ENCODE assay signal across 8 mouse cellular contexts in the genomic region with DNA sequence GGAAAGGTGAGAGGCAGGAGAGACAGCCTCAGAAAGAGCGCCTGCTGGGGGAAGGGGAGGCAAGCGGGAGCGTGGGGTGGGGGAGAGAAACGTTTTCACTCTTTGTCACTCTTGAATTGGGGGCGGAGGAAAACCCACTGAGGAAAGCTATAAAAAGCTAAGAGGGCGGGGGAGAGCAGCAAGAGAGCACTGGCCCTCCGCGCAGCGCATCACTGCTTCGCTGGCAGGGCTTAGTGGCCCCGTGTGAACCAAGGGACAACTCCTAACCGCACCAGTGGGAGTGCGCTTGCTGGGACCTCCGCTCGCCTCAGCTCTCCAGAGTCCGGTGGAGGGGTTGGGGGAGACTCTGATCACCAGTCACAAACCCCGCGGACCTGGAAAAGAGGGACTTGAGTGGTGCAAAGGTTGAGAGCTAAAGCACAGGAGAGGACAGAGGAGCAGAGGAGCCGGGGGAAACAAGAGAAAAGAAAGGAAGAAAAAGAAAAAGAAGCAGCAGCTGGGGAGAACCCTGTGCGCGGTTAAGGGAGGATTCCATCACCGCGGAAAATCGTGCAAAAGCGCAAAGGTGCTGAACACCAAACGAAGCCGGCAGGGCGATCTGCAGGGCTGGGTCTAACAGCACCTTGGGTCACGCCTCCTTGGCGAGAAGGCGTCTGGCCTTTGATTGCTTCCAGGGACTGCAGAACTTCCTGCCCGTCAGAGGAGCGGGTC. TPM values are rescaled to one million over a fixed set of nuclear protein-coding genes. Genes with fewer than 3 reads are reported as not detected.
A peak's percentile ranks its signal among the peaks of the same experiment; 100 is the strongest.
DNase-seq lines count a peak whose midpoint lies in the region; ATAC-seq and TF ChIP-seq lines count a peak whose summit lies in the region.

Dkk2 (plus strand) TSS at position 181 of the 711 bp plus-strand sequence.

- DNase-seq in layer of hippocampus, adult 2 months (ENCODE audit: low spot score in 2 of 2) = no peak
- DNase-seq in layer of hippocampus, adult 8-10 months (ENCODE audit: low spot score in 2 of 2) = no peak
- peak; percentile 61 for DNase-seq in embryo, embryonic 9.5 days (ENCODE audit: extremely low spot score)
- DNase-seq in spleen, postnatal 36 days (ENCODE audit: low spot score in 2 of 2) = no peak
- DNase-seq in urinary bladder, adult 18-20 months (ENCODE audit: low spot score in 2 of 2) = no peak

- H3K27me3 ChIP-seq in hindbrain, embryonic 12.5 days = peaks cover 37% of the 10 kb centered on the region
- peaks cover 23% of the 10 kb centered on the region for H3K27me3 ChIP-seq in limb, embryonic 15.5 days
- H3K27me3 ChIP-seq in neural tube, embryonic 14.5 days (ENCODE audit: control insufficient read depth, insufficient read depth, low read length) = peaks cover 15% of the 10 kb centered on the region

- H3K4me3 ChIP-seq in layer of hippocampus, adult 2 months = peak within 1 kb of the TSS; percentile 50
- H3K4me3 ChIP-seq in hindbrain, embryonic 12.5 days = peak within 1 kb of the TSS; percentile 46
- H3K4me3 ChIP-seq in limb, embryonic 15.5 days = peak within 1 kb of the TSS; percentile 47
- peak within 1 kb of the TSS; percentile 38 for H3K4me3 ChIP-seq in neural tube, embryonic 14.5 days (ENCODE audit: low read depth, low read length)

- H3K36me3 ChIP-seq in hindbrain, embryonic 12.5 days = no peaks in the 10 kb centered on the region
- H3K36me3 ChIP-seq in limb, embryonic 15.5 days = no peaks in the 10 kb centered on the region
- H3K36me3 ChIP-seq in neural tube, embryonic 14.5 days (ENCODE audit: control insufficient read depth, insufficient read depth, low read length) = no peaks in the 10 kb centered on the region

- H3K4me2 ChIP-seq in hindbrain, embryonic 12.5 days (replicated peaks) = peak within 1 kb of the TSS; percentile 95
- H3K4me2 ChIP-seq in limb, embryonic 15.5 days = peak within 1 kb of the TSS; percentile 88
- peak within 1 kb of the TSS; percentile 92 for H3K4me2 ChIP-seq in neural tube, embryonic 14.5 days (ENCODE audit: low read depth, low read length)

- no peak within 1 kb of the TSS for H3K27ac ChIP-seq in layer of hippocampus, adult 2 months
- H3K27ac ChIP-seq in hindbrain, embryonic 12.5 days = no peak within 1 kb of the TSS
- peak within 1 kb of the TSS; percentile 79 for H3K27ac ChIP-seq in limb, embryonic 15.5 days
- H3K27ac ChIP-seq in neural tube, embryonic 14.5 days (ENCODE audit: low read depth, low read length) = no peak within 1 kb of the TSS

- no peak for TF ChIP-seq CTCF in layer of hippocampus, adult 2 months (conservative IDR thresholded peaks at IDR 0.05)

- ATAC-seq in hindbrain, embryonic 12.5 days (ENCODE audit: low FRiP score) = peak; percentile 57
- ATAC-seq in limb, embryonic 15.5 days (ENCODE audit: insufficient number of reproducible peaks, low FRiP score, low TSS enrichment, low read depth) = peak; percentile 37; the same call in 1 of the 2 replicates
- peak; percentile 63 for ATAC-seq in neural tube, embryonic 14.5 days (ENCODE audit: low read depth)

- WGBS in hindbrain, embryonic 12.5 days = under 1% methylated on average over 33 of the region's 33 CpGs
- under 1% methylated on average over 33 of the region's 33 CpGs for WGBS in limb, embryonic 15.5 days
- WGBS in neural tube, embryonic 14.5 days = under 1% methylated on average over 33 of the region's 33 CpGs

- no peaks in the 10 kb centered on the region for H3K9me3 ChIP-seq in hindbrain, embryonic 12.5 days (replicated peaks)
- no peaks in the 10 kb centered on the region for H3K9me3 ChIP-seq in limb, embryonic 15.5 days
- no peaks in the 10 kb centered on the region for H3K9me3 ChIP-seq in neural tube, embryonic 14.5 days (ENCODE audit: control insufficient read depth, low read length)

- H3K4me1 ChIP-seq in hindbrain, embryonic 12.5 days = peaks cover 34% of the 10 kb centered on the region
- H3K4me1 ChIP-seq in limb, embryonic 15.5 days = peaks cover 18% of the 10 kb centered on the region
- H3K4me1 ChIP-seq in neural tube, embryonic 14.5 days (ENCODE audit: control insufficient read depth, insufficient read depth, low read length) = peaks cover 9% of the 10 kb centered on the region; the same call in 1 of the 2 replicates

- peak within 1 kb of the TSS; percentile 46 for H3K9ac ChIP-seq in hindbrain, embryonic 12.5 days
- H3K9ac ChIP-seq in limb, embryonic 15.5 days = peak within 1 kb of the TSS; percentile 55
- no peak within 1 kb of the TSS; the same call in 1 of the 2 replicates for H3K9ac ChIP-seq in neural tube, embryonic 14.5 days (replicated peaks; ENCODE audit: low read depth, low read length)

RNA-seq across cellular contexts. Expression of gene Dkk2, which starts in this region (rescaled TPM):
- total RNA-seq in layer of hippocampus, adult 2 months (2021) = under 1 TPM; 0.22 to 0.46 TPM
- total RNA-seq in layer of hippocampus, adult 8-10 months (2022) = 1 to 10 TPM in 1 of 4 experiments, under 1 TPM in 3; 0.63 to 1.1 (median 0.76) TPM
- polyA plus RNA-seq in hindbrain, embryonic 12.5 days (2016; fragmentation: Nextera tagmentation; extraction: Ambion mirVana) = 11.3 and 16.6 TPM in 2 replicates
- polyA plus RNA-seq in limb, embryonic 15.5 days (2015; fragmentation: Nextera tagmentation; extraction: Ambion mirVana) = 68.7 and 88.5 TPM in 2 replicates
- polyA plus RNA-seq in neural tube, embryonic 14.5 days (2014; fragmentation: Nextera tagmentation; extraction: Ambion mirVana) = 0.48 and 1.9 TPM in 2 replicates
